ENCODE assay signal across 30 mouse cellular contexts in the genomic region with DNA sequence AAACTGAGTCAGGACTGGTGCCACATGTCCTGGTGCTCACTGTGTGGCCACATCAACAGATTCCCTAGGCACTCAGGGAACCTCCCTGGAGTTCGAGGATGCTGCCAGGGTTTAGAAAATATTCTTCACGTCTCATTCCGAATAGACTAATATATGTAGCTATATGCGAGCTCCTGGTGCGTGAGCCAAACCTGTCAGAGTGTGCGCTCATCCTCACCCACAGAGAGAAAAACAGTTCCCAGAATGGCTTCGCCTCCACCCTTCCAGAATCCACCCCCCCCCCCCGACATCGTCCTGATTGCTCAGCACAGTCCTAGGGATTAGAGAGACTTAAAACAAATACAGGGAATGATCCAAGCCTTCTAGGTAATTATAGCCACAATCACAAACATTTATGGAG.
DNase-seq lines count a peak whose midpoint lies in the region; ATAC-seq lines count a peak whose summit lies in the region.
"Had no signal": no experiment of that assay in that cellular context is flagged by ENCODE, and none has a peak within 500 bp of the region (broad histone marks: within the 10 kb centered on the region; RNA-seq: fewer than 3 reads in every experiment).

No protein-coding gene starts in this region.

- no peak for DNase-seq in forebrain, embryonic 14.5 days (ENCODE audit: low spot score)
- no peak for DNase-seq in forebrain, embryonic 11.5 days (ENCODE audit: low spot score)
- DNase-seq in frontal cortex, postnatal 36 days (ENCODE audit: low spot score in 2 of 2), result peak; percentile 16 to 42
- DNase-seq in frontal cortex, postnatal 10 days (ENCODE audit: low spot score in 2 of 2), result no peak
- DNase-seq in right cerebral cortex, postnatal 36 days (ENCODE audit: low spot score in 2 of 2), result peak; percentile 30 to 35
- DNase-seq in layer of hippocampus, adult 8-10 months (ENCODE audit: low spot score in 2 of 2), result no peak
- DNase-seq: adrenal gland, adult 8-10 months; cerebellum, adult 8-10 months; cerebellum, postnatal 25 days; gastrocnemius, postnatal 10 days; heart, postnatal 10 days; kidney, adult 18-20 months; kidney, postnatal 25 days; lung, adult 18-20 months; lung, postnatal 4 days; thymus, postnatal 4 days had no signal

- H3K36me3 ChIP-seq in forebrain, embryonic 14.5 days (ENCODE audit: control insufficient read depth, insufficient read depth, low read length), result no peaks in the 10 kb centered on the region
- H3K36me3 ChIP-seq in forebrain, embryonic 11.5 days (ENCODE audit: control insufficient read depth, insufficient read depth, low read length), result no peaks in the 10 kb centered on the region
- no peaks in the 10 kb centered on the region for H3K36me3 ChIP-seq in neural tube, embryonic 15.5 days
- H3K36me3 ChIP-seq: heart, embryonic 13.5 days; hindbrain, embryonic 15.5 days; kidney, embryonic 15.5 days; liver, embryonic 12.5 days; midbrain, embryonic 12.5 days; neural tube, embryonic 13.5 days had no signal

- H3K27me3 ChIP-seq in forebrain, embryonic 14.5 days (replicated peaks; ENCODE audit: control insufficient read depth, insufficient read depth, low read length), result no peaks in the 10 kb centered on the region
- H3K27me3 ChIP-seq in forebrain, embryonic 11.5 days (ENCODE audit: control insufficient read depth, insufficient read depth, low read length), result no peaks in the 10 kb centered on the region
- no peaks in the 10 kb centered on the region for H3K27me3 ChIP-seq in neural tube, embryonic 15.5 days (replicated peaks)
- H3K27me3 ChIP-seq: heart, embryonic 13.5 days; hindbrain, embryonic 15.5 days; kidney, embryonic 15.5 days; liver, embryonic 12.5 days; megakaryocyte, embryonic 14.5 days; midbrain, embryonic 12.5 days; neural tube, embryonic 13.5 days had no signal

- no peaks in the 10 kb centered on the region for H3K9me3 ChIP-seq in forebrain, embryonic 14.5 days (replicated peaks; ENCODE audit: control insufficient read depth, low read length)
- H3K9me3 ChIP-seq in forebrain, embryonic 11.5 days (ENCODE audit: control insufficient read depth, low read length), result no peaks in the 10 kb centered on the region
- H3K9me3 ChIP-seq in neural tube, embryonic 15.5 days (replicated peaks), result no peaks in the 10 kb centered on the region
- H3K9me3 ChIP-seq: G1E; heart, embryonic 13.5 days; hindbrain, embryonic 15.5 days; kidney, embryonic 15.5 days; liver, embryonic 12.5 days; midbrain, embryonic 12.5 days; neural tube, embryonic 13.5 days had no signal

- no peak overlapping the region for H3K4me3 ChIP-seq in forebrain, embryonic 14.5 days (ENCODE audit: low read depth, low read length)
- no peak overlapping the region for H3K4me3 ChIP-seq in forebrain, embryonic 11.5 days (ENCODE audit: low read depth, low read length)
- no peak overlapping the region for H3K4me3 ChIP-seq in neural tube, embryonic 15.5 days (replicated peaks)
- H3K4me3 ChIP-seq: heart, embryonic 13.5 days; hindbrain, embryonic 15.5 days; kidney, embryonic 15.5 days; left cerebral cortex, adult 2 months; liver, embryonic 12.5 days; megakaryocyte, embryonic 14.5 days; midbrain, embryonic 12.5 days; myocyte; neural tube, embryonic 13.5 days had no signal

- H3K9ac ChIP-seq in forebrain, embryonic 14.5 days (ENCODE audit: low read length), result no peak overlapping the region
- H3K9ac ChIP-seq in forebrain, embryonic 11.5 days (ENCODE audit: low read length), result no peak overlapping the region
- no peak overlapping the region for H3K9ac ChIP-seq in neural tube, embryonic 15.5 days (replicated peaks)
- H3K9ac ChIP-seq: heart, embryonic 13.5 days; hindbrain, embryonic 15.5 days; kidney, embryonic 15.5 days; liver, embryonic 12.5 days; midbrain, embryonic 12.5 days; neural tube, embryonic 13.5 days had no signal

- H3K27ac ChIP-seq in forebrain, embryonic 14.5 days (ENCODE audit: low read depth, low read length), result no peak overlapping the region
- H3K27ac ChIP-seq in forebrain, embryonic 11.5 days (ENCODE audit: low read depth, low read length), result no peak overlapping the region
- H3K27ac ChIP-seq in neural tube, embryonic 15.5 days (replicated peaks), result 0 out of 2 replicates have a peak overlapping the region, but pooled peaks have one; percentile 28
- H3K27ac ChIP-seq: heart, embryonic 13.5 days; hindbrain, embryonic 15.5 days; kidney, embryonic 15.5 days; left cerebral cortex, adult 2 months; liver, embryonic 12.5 days; midbrain, embryonic 12.5 days; neural tube, embryonic 13.5 days; stomach, postnatal 0 days had no signal

- no peak overlapping the region for H3K4me2 ChIP-seq in forebrain, embryonic 14.5 days (ENCODE audit: low read length)
- no peak overlapping the region for H3K4me2 ChIP-seq in forebrain, embryonic 11.5 days (ENCODE audit: low read depth, low read length, severe bottlenecking)
- no peak overlapping the region for H3K4me2 ChIP-seq in neural tube, embryonic 15.5 days
- H3K4me2 ChIP-seq: heart, embryonic 13.5 days; hindbrain, embryonic 15.5 days; kidney, embryonic 15.5 days; liver, embryonic 12.5 days; midbrain, embryonic 12.5 days; neural tube, embryonic 13.5 days had no signal

- ATAC-seq in forebrain, embryonic 14.5 days, result peak; percentile 46; the same call in 1 of the 2 replicates
- no peak for ATAC-seq in forebrain, embryonic 11.5 days (replicated peaks; ENCODE audit: low FRiP score)
- ATAC-seq in neural tube, embryonic 15.5 days (ENCODE audit: low FRiP score), result no peak
- ATAC-seq: inflammation-experienced regulatory T-cells, adult 6 months; liver, embryonic 12.5 days; lung, postnatal 0 days had no signal

- H3K4me1 ChIP-seq in forebrain, embryonic 14.5 days (ENCODE audit: control insufficient read depth, insufficient read depth, low read length), result no peaks in the 10 kb centered on the region
- no peaks in the 10 kb centered on the region for H3K4me1 ChIP-seq in forebrain, embryonic 11.5 days (replicated peaks; ENCODE audit: control insufficient read depth, insufficient read depth, low read length)
- H3K4me1 ChIP-seq in neural tube, embryonic 15.5 days, result peaks cover 8% of the 10 kb centered on the region
- H3K4me1 ChIP-seq: heart, embryonic 13.5 days; kidney, embryonic 15.5 days; megakaryocyte, embryonic 14.5 days; midbrain, embryonic 12.5 days had no signal

- WGBS in forebrain, embryonic 14.5 days, result 80% methylated on average over 9 of the region's 9 CpGs
- WGBS in forebrain, embryonic 11.5 days, result 92% methylated on average over 9 of the region's 9 CpGs
- 66% methylated on average over 9 of the region's 9 CpGs for WGBS in neural tube, embryonic 15.5 days

Comparison
In these comparisons a context has a peak if more than half of its experiments do, and no peak if none do; other contexts are left out.
1. DNase-seq: peak in frontal cortex, postnatal 36 days (2 of 2) and right cerebral cortex, postnatal 36 days (2 of 2); none in forebrain, embryonic 14.5 days (single experiment), forebrain, embryonic 11.5 days (single experiment), frontal cortex, postnatal 10 days (0 of 2) and layer of hippocampus, adult 8-10 months (0 of 2).